Mouse (Mus musculus): ENCODE measurements at regions not wholly inside any gene's neighbourhood (a gene's known extent, or its start where the extent isn't known, plus 50 kb on each side); places are given as distances from the start of the nearest gene placed in this dataset.

- H3K4me2 ChIP-seq, result no peak overlapping the region
- ATAC-seq (replicated peaks; ENCODE audit: insufficient number of reproducible peaks, low FRiP score, low TSS enrichment), result no peak
- no peaks in the 10 kb centered on the region; the same call in 1 of the 2 replicates for H3K9me3 ChIP-seq (replicated peaks; ENCODE audit: control insufficient read depth, low read length)
- H3K4me3 ChIP-seq (ENCODE audit: low read depth, low read length), result no peak overlapping the region
- no peak overlapping the region for H3K9ac ChIP-seq (ENCODE audit: low read depth, low read length)
- H3K4me1 ChIP-seq (ENCODE audit: control insufficient read depth, insufficient read depth, low read length), result peaks cover 19% of the 10 kb centered on the region; the same call in 1 of the 2 replicates
- H3K36me3 ChIP-seq (ENCODE audit: control insufficient read depth, insufficient read depth, low read length), result no peaks in the 10 kb centered on the region
- WGBS (ENCODE audit: insufficient replicate concordance), result 85% methylated on average over 9 of the region's 9 CpGs
- no peak overlapping the region for H3K27ac ChIP-seq (ENCODE audit: low read depth, low read length)
- H3K27me3 ChIP-seq (ENCODE audit: control insufficient read depth, insufficient read depth, low read length), result no peaks in the 10 kb centered on the region
These were observed 126.2 kb downstream of the Dyrk2 start for GRCm38 (mm10) chr10:118743831-118744230.

- Histone ChIP-seq H3K4me2 (no peak overlapping the region), H3K27ac (ENCODE audit: low read depth, low read length) (peak overlapping the region; percentile 88), H3K9me3 (replicated peaks; ENCODE audit: control insufficient read depth, low read length) (no peaks in the 10 kb centered on the region; the same call in 1 of the 2 replicates), H3K36me3 (ENCODE audit: control insufficient read depth, insufficient read depth, low read length) (no peaks in the 10 kb centered on the region), H3K4me1 (ENCODE audit: control insufficient read depth, insufficient read depth, low read length) (peaks cover 21% of the 10 kb centered on the region; the same call in 1 of the 2 replicates), H3K4me3 (ENCODE audit: low read depth, low read length) (no peak overlapping the region), H3K9ac (ENCODE audit: low read depth, low read length) (peak overlapping the region; percentile 52), H3K27me3 (ENCODE audit: control insufficient read depth, insufficient read depth, low read length) (no peaks in the 10 kb centered on the region)
- WGBS (ENCODE audit: insufficient replicate concordance), result 38% methylated on average over 4 of the region's 4 CpGs
- ATAC-seq (replicated peaks; ENCODE audit: insufficient number of reproducible peaks, low FRiP score, low TSS enrichment), result peak; percentile 75
These were observed 123.2 kb downstream of the Dyrk2 start for GRCm38 (mm10) chr10:118746719-118747395.

GRCm38 (mm10) chr10:118749039-118749438 lies 121.0 kb downstream of the Dyrk2 start:
- no peaks in the 10 kb centered on the region; the same call in 1 of the 2 replicates for H3K9me3 ChIP-seq (replicated peaks; ENCODE audit: control insufficient read depth, low read length)
- H3K4me2 ChIP-seq, result no peak overlapping the region
- ATAC-seq (replicated peaks; ENCODE audit: insufficient number of reproducible peaks, low FRiP score, low TSS enrichment), result no peak
- H3K9ac ChIP-seq (ENCODE audit: low read depth, low read length), result no peak overlapping the region
- H3K36me3 ChIP-seq (ENCODE audit: control insufficient read depth, insufficient read depth, low read length), result no peaks in the 10 kb centered on the region
- WGBS (ENCODE audit: insufficient replicate concordance), result 68% methylated on average over 1 of the region's 1 CpGs
- peaks cover 16% of the 10 kb centered on the region; the same call in 1 of the 2 replicates for H3K4me1 ChIP-seq (ENCODE audit: control insufficient read depth, insufficient read depth, low read length)
- H3K27me3 ChIP-seq (ENCODE audit: control insufficient read depth, insufficient read depth, low read length), result no peaks in the 10 kb centered on the region
- H3K4me3 ChIP-seq (ENCODE audit: low read depth, low read length), result no peak overlapping the region
- no peak overlapping the region for H3K27ac ChIP-seq (ENCODE audit: low read depth, low read length)

GRCm38 (mm10) chr10:118749756-118750155 lies 120.3 kb downstream of the Dyrk2 start:
- Histone ChIP-seq H3K27me3 (ENCODE audit: control insufficient read depth, insufficient read depth, low read length) (no peaks in the 10 kb centered on the region), H3K4me2 (no peak overlapping the region), H3K36me3 (ENCODE audit: control insufficient read depth, insufficient read depth, low read length) (no peaks in the 10 kb centered on the region), H3K4me1 (ENCODE audit: control insufficient read depth, insufficient read depth, low read length) (peaks cover 16% of the 10 kb centered on the region; the same call in 1 of the 2 replicates), H3K27ac (ENCODE audit: low read depth, low read length) (no peak overlapping the region), H3K4me3 (ENCODE audit: low read depth, low read length) (no peak overlapping the region), H3K9me3 (replicated peaks; ENCODE audit: control insufficient read depth, low read length) (no peaks in the 10 kb centered on the region; the same call in 1 of the 2 replicates), H3K9ac (ENCODE audit: low read depth, low read length) (no peak overlapping the region)
- ATAC-seq (replicated peaks; ENCODE audit: insufficient number of reproducible peaks, low FRiP score, low TSS enrichment), result no peak
- 70% methylated on average over 6 of the region's 6 CpGs for WGBS (ENCODE audit: insufficient replicate concordance)

- Histone ChIP-seq H3K9me3 (replicated peaks; ENCODE audit: control insufficient read depth, low read length) (no peaks in the 10 kb centered on the region), H3K4me1 (ENCODE audit: control insufficient read depth, insufficient read depth, low read length) (peaks cover 16% of the 10 kb centered on the region; the same call in 1 of the 2 replicates), H3K4me3 (ENCODE audit: low read depth, low read length) (no peak overlapping the region), H3K9ac (ENCODE audit: low read depth, low read length) (no peak overlapping the region), H3K27ac (ENCODE audit: low read depth, low read length) (no peak overlapping the region), H3K27me3 (ENCODE audit: control insufficient read depth, insufficient read depth, low read length) (no peaks in the 10 kb centered on the region), H3K36me3 (ENCODE audit: control insufficient read depth, insufficient read depth, low read length) (no peaks in the 10 kb centered on the region), H3K4me2 (no peak overlapping the region)
- ATAC-seq (replicated peaks; ENCODE audit: insufficient number of reproducible peaks, low FRiP score, low TSS enrichment), result no peak
- 51% methylated on average over 2 of the region's 2 CpGs for WGBS (ENCODE audit: insufficient replicate concordance)
These were observed 118.9 kb downstream of the Dyrk2 start for GRCm38 (mm10) chr10:118751110-118751509.

GRCm38 (mm10) chr10:118753061-118753775 lies 116.8 kb downstream of the Dyrk2 start:
- Histone ChIP-seq H3K4me3 (ENCODE audit: low read depth, low read length) (no peak overlapping the region), H3K4me2 (no peak overlapping the region), H3K9ac (ENCODE audit: low read depth, low read length) (no peak overlapping the region), H3K36me3 (ENCODE audit: control insufficient read depth, insufficient read depth, low read length) (no peaks in the 10 kb centered on the region), H3K27ac (ENCODE audit: low read depth, low read length) (no peak overlapping the region), H3K4me1 (ENCODE audit: control insufficient read depth, insufficient read depth, low read length) (peaks cover 4% of the 10 kb centered on the region; the same call in 1 of the 2 replicates), H3K27me3 (ENCODE audit: control insufficient read depth, insufficient read depth, low read length) (no peaks in the 10 kb centered on the region), H3K9me3 (replicated peaks; ENCODE audit: control insufficient read depth, low read length) (no peaks in the 10 kb centered on the region)
- 70% methylated on average over 5 of the region's 5 CpGs for WGBS (ENCODE audit: insufficient replicate concordance)
- ATAC-seq (replicated peaks; ENCODE audit: insufficient number of reproducible peaks, low FRiP score, low TSS enrichment), result no peak

- Histone ChIP-seq H3K4me1 (ENCODE audit: control insufficient read depth, insufficient read depth, low read length) (0 out of 2 replicates have a peak, but pooled peaks cover under 1% of the 10 kb centered on the region), H3K4me2 (no peak overlapping the region), H3K9ac (ENCODE audit: low read depth, low read length) (no peak overlapping the region), H3K4me3 (ENCODE audit: low read depth, low read length) (no peak overlapping the region), H3K9me3 (replicated peaks; ENCODE audit: control insufficient read depth, low read length) (no peaks in the 10 kb centered on the region), H3K27ac (ENCODE audit: low read depth, low read length) (no peak overlapping the region), H3K36me3 (ENCODE audit: control insufficient read depth, insufficient read depth, low read length) (no peaks in the 10 kb centered on the region), H3K27me3 (ENCODE audit: control insufficient read depth, insufficient read depth, low read length) (no peaks in the 10 kb centered on the region)
- ATAC-seq (replicated peaks; ENCODE audit: insufficient number of reproducible peaks, low FRiP score, low TSS enrichment), result no peak
- WGBS (ENCODE audit: insufficient replicate concordance), result 87% methylated on average over 13 of the region's 13 CpGs
These were observed 115.2 kb downstream of the Dyrk2 start for GRCm38 (mm10) chr10:118754791-118755190.

GRCm38 (mm10) chr10:118758825-118759471 lies 111.1 kb downstream of the Dyrk2 start:
- H3K9ac ChIP-seq (ENCODE audit: low read depth, low read length), result no peak overlapping the region
- WGBS (ENCODE audit: insufficient replicate concordance), result 85% methylated on average over 18 of the region's 18 CpGs
- no peaks in the 10 kb centered on the region for H3K9me3 ChIP-seq (replicated peaks; ENCODE audit: control insufficient read depth, low read length)
- no peaks in the 10 kb centered on the region for H3K36me3 ChIP-seq (ENCODE audit: control insufficient read depth, insufficient read depth, low read length)
- no peak overlapping the region for H3K4me2 ChIP-seq
- no peak overlapping the region for H3K27ac ChIP-seq (ENCODE audit: low read depth, low read length)
- no peak for ATAC-seq (replicated peaks; ENCODE audit: insufficient number of reproducible peaks, low FRiP score, low TSS enrichment)
- no peaks in the 10 kb centered on the region for H3K27me3 ChIP-seq (ENCODE audit: control insufficient read depth, insufficient read depth, low read length)
- H3K4me3 ChIP-seq (ENCODE audit: low read depth, low read length), result no peak overlapping the region
- H3K4me1 ChIP-seq (ENCODE audit: control insufficient read depth, insufficient read depth, low read length), result peaks cover 7% of the 10 kb centered on the region
